Mouse (Mus musculus): Measurements from ENCODE around the gene Lama1. TPM values are rescaled to one million over a fixed set of nuclear protein-coding genes. Genes with fewer than 3 reads are reported as not detected.
"Not testable (repeated sequence)": the region's sequence is repeated elsewhere in the genome, so short reads cannot be mapped to it uniquely, and the experiment has no call there.

The Lama1 gene
- polyA plus RNA-seq, 1 experiment from 2014 or later: 6.5 TPM

GRCm38 (mm10) chr17:67836146-67836895, 139.3 kb downstream of the Lama1 start:
- Histone ChIP-seq H3K27me3 (ENCODE audit: insufficient read depth, low read length) (no peaks in the 10 kb centered on the region), H3K4me3 (ENCODE audit: low read depth, low read length) (no peak overlapping the region), H3K4me2 (no peak overlapping the region), H3K4me1 (ENCODE audit: insufficient read depth) (no peaks in the 10 kb centered on the region), H3K9me3 (ENCODE audit: low read depth, low read length) (peaks cover 7% of the 10 kb centered on the region; the same call in 1 of the 2 replicates), H3K36me3 (ENCODE audit: insufficient read depth) (no peaks in the 10 kb centered on the region), H3K9ac (no peak overlapping the region), H3K27ac (ENCODE audit: low read depth) (no peak overlapping the region)
- WGBS: 92% methylated on average over 20 of the region's 20 CpGs
- DNase-seq (no peak), ATAC-seq (ENCODE audit: insufficient read depth) (0 out of 2 replicates have a peak, but pooled peaks have one; percentile 14)
- no peak for TF ChIP-seq CTCF (IDR thresholded peaks at IDR 0.05; ENCODE audit: low read depth)

DNA sequence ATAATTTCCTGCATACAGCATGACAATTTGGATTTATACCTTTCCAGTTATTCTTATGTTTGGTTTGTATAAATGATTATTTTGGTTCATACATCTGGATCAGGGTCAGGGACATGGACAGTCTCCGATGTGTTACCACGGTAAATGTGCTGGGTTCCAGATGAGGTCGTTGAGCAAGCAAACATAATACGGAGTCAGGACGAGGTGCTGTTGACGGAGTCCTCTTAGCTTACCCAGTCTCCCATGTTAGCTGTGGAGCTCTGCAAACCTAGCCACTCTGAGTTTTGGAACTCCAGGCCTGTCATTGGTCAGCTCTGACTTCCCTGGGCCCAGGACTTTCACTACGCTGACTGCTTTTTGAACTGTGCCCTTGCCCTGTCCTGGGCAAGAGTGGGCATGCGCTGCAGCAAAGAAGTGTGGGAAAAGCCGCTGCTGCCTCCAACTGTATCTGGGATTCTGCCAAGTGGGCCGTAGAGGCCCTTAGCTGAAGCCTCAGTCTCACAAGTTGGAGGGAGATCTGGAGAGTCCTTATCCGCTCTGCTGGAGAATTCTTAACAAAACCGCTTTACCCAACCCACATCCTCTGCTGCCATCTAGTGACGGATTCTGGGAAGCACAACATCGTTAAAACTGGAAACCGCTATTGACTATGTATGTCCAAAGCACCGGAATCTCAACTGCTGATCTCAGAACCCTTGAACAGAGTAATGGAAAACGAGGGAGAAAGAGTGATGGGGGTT, 140.5 kb downstream of the Lama1 start:
- 55% methylated on average over 17 of the region's 17 CpGs for WGBS

DNA sequence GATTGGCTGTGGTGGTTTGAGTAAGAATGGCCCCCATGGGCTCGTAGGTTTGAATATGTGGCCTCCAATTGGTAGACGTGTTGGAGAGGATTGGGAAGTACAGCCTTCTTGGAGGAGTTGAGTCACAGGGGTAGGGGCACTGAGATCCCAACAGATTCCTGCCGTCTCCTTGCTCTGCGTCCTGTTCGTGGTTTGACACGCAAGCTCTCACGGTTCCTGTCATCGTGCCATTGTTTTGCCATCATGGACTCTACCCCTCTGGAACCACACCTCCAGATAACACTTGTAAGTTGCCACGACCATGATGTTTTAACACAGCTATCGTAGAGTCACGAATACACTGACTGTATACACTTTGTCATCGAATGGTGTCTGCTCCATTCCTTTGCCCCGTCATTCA, 141.9 kb downstream of the Lama1 start:
- Histone ChIP-seq H3K36me3 (ENCODE audit: insufficient read depth) (peaks cover 20% of the 10 kb centered on the region), H3K9ac (no peak overlapping the region), H3K27me3 (ENCODE audit: insufficient read depth, low read length) (no peaks in the 10 kb centered on the region), H3K9me3 (ENCODE audit: low read depth, low read length) (peaks cover 7% of the 10 kb centered on the region; the same call in 1 of the 2 replicates), H3K27ac (ENCODE audit: low read depth) (no peak overlapping the region), H3K4me1 (ENCODE audit: insufficient read depth) (no peaks in the 10 kb centered on the region), H3K4me3 (ENCODE audit: low read depth, low read length) (no peak overlapping the region), H3K4me2 (no peak overlapping the region)
- TF ChIP-seq CTCF (IDR thresholded peaks at IDR 0.05; ENCODE audit: low read depth): no peak
- ATAC-seq (ENCODE audit: insufficient read depth): no peak
- DNase-seq: no peak
- 87% methylated on average over 13 of the region's 13 CpGs for WGBS

More for the DNA sequence above, 140.5 kb downstream of the Lama1 start:
- Histone ChIP-seq H3K36me3 (ENCODE audit: insufficient read depth) (0 out of 2 replicates have a peak, but pooled peaks cover 7% of the 10 kb centered on the region), H3K4me1 (ENCODE audit: insufficient read depth) (no peaks in the 10 kb centered on the region), H3K27me3 (ENCODE audit: insufficient read depth, low read length) (no peaks in the 10 kb centered on the region), H3K27ac (ENCODE audit: low read depth) (no peak overlapping the region), H3K9me3 (ENCODE audit: low read depth, low read length) (peaks cover 7% of the 10 kb centered on the region; the same call in 1 of the 2 replicates), H3K4me3 (ENCODE audit: low read depth, low read length) (no peak overlapping the region), H3K4me2 (no peak overlapping the region), H3K9ac (no peak overlapping the region)
- DNase-seq: peak; percentile 93
- peak; percentile 82 for TF ChIP-seq CTCF (IDR thresholded peaks at IDR 0.05; ENCODE audit: low read depth)
- ATAC-seq (ENCODE audit: insufficient read depth): peak; percentile 74

GRCm38 (mm10) chr17:67841494-67841893, 144.4 kb downstream of the Lama1 start:
- H3K9ac ChIP-seq; H3K4me3 ChIP-seq (ENCODE audit: low read depth, low read length); H3K4me1 ChIP-seq (ENCODE audit: insufficient read depth); H3K27ac ChIP-seq (ENCODE audit: low read depth); DNase-seq; H3K9me3 ChIP-seq (ENCODE audit: low read depth, low read length); ATAC-seq (ENCODE audit: insufficient read depth); H3K27me3 ChIP-seq (ENCODE audit: insufficient read depth, low read length); H3K4me2 ChIP-seq: not testable (repeated sequence)
- 92% methylated on average over 2 of the region's 2 CpGs for WGBS
- H3K36me3 ChIP-seq (ENCODE audit: insufficient read depth): peaks cover 37% of the 10 kb centered on the region

- Histone ChIP-seq H3K9ac (no peak overlapping the region), H3K4me3 (ENCODE audit: low read depth, low read length) (no peak overlapping the region), H3K4me2 (no peak overlapping the region), H3K27me3 (ENCODE audit: insufficient read depth, low read length) (no peaks in the 10 kb centered on the region), H3K4me1 (ENCODE audit: insufficient read depth) (no peaks in the 10 kb centered on the region), H3K27ac (ENCODE audit: low read depth) (no peak overlapping the region), H3K36me3 (ENCODE audit: insufficient read depth) (peaks cover 89% of the 10 kb centered on the region), H3K9me3 (ENCODE audit: low read depth, low read length) (no peaks in the 10 kb centered on the region)
- 83% methylated on average over 10 of the region's 10 CpGs for WGBS
- no peak for DNase-seq
- ATAC-seq (ENCODE audit: insufficient read depth): no peak
- TF ChIP-seq CTCF (IDR thresholded peaks at IDR 0.05; ENCODE audit: low read depth): no peak
Observed at GRCm38 (mm10) chr17:67861080-67861630, 164.1 kb downstream of the Lama1 start.

DNA sequence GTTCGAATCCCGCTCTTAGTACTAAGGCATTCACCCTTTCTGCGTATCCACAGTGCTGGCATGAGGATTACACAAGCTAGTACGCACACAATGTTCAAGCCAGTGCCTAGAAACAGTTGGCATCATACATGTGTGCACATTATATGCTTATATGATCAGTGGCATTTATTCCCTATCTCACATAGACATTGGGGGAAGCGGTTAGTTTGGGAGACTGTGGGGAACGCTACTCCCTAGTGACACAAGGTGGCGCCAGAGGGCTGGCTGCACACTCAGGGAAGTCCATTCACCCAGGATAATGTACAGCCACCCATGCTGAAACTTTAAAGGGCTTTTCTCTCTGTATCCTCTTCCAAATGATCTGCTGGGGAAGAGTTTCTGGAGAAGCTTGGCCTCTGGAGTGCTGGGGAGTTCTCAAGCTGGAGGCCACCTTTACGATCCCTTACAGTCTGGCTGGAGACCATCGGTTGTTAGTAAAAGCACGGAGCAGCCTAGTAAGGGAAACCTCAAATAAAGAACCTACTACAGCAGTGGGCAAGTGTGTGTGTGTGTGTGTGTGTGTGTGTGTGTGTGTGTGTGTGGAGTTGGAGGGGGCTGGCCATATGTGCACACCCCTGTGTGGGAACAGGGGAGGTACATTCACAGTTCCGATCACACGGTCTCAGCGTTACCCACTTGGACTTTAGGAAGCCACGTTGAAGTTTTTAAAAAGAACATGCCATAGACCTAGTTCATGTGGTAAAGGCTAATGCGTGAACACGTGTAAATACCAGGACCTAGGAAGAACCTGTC, 164.9 kb downstream of the Lama1 start:
- Histone ChIP-seq H3K9ac (no peak overlapping the region), H3K4me3 (ENCODE audit: low read depth, low read length) (no peak overlapping the region), H3K27ac (ENCODE audit: low read depth) (no peak overlapping the region), H3K36me3 (ENCODE audit: insufficient read depth) (peaks cover 90% of the 10 kb centered on the region), H3K4me2 (no peak overlapping the region), H3K27me3 (ENCODE audit: insufficient read depth, low read length) (no peaks in the 10 kb centered on the region), H3K4me1 (ENCODE audit: insufficient read depth) (no peaks in the 10 kb centered on the region), H3K9me3 (ENCODE audit: low read depth, low read length) (no peaks in the 10 kb centered on the region)
- ATAC-seq (ENCODE audit: insufficient read depth) (peak; percentile 51), DNase-seq (peak; percentile 88)
- peak; percentile 97 for TF ChIP-seq CTCF (IDR thresholded peaks at IDR 0.05; ENCODE audit: low read depth)
- WGBS: 72% methylated on average over 16 of the region's 16 CpGs

Measured in lung, embryonic 14.5 days (tissue).